Mouse (Mus musculus): Measurements from ENCODE around the gene Hist2h2bb.
A peak's percentile ranks its signal among the peaks of the same experiment; 100 is the strongest.

GRCm38 (mm10) chr3:96262979-96263550 lies 6.5 kb upstream of the Hist2h2bb start, which contains the start of gene Hist2h4:
- TF ChIP-seq POLR2A (IDR thresholded peaks at IDR 0.05; ENCODE audit: borderline replicate concordance, low read depth, low read length) = peak; percentile 95
- no peak for TF ChIP-seq CTCF (IDR thresholded peaks at IDR 0.05; ENCODE audit: low read depth, low read length)

Measured in bone marrow macrophage, adult 2 months (primary cell).